Mouse (Mus musculus): Measurements from ENCODE around the gene Acp5. TPM values are rescaled to one million over a fixed set of nuclear protein-coding genes. Genes with fewer than 3 reads are reported as not detected.
A peak's percentile ranks its signal among the peaks of the same experiment; 100 is the strongest.

The Acp5 gene
- total and polyA plus RNA-seq, 2 experiments from 2014 or later: 0.63 to 1.8 TPM

DNA sequence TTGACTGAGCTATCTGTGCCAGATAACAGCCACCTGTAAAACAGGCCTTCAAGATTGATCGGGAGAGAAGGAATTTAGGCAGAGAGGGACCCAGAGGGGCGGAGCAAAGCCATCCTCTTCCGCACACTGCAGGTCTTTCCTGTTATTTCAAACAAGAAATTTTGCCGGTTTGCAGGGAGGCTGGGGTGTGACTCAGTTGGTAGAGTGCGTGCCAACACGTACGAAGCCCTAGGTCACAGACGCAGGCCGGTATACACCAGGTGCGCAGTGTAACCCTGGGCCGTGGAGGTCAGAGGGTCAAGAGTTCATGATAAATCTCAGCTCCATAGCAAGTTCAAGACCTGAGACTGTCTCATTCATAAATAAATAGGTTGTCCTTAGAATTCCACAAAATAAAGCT, 3.3 kb downstream of the Acp5 start:
- Histone ChIP-seq H3K9me3 (ENCODE audit: low read length) (no peaks in the 10 kb centered on the region), H3K27me3 (ENCODE audit: insufficient read depth, low read length) (peaks cover 14% of the 10 kb centered on the region), H3K36me3 (ENCODE audit: insufficient read depth, low read length) (no peaks in the 10 kb centered on the region), H3K4me2 (ENCODE audit: low read depth, low read length) (no peak overlapping the region), H3K9ac (replicated peaks; ENCODE audit: low read length) (no peak overlapping the region), H3K27ac (no peak overlapping the region), H3K4me3 (ENCODE audit: low read length) (no peak overlapping the region), H3K4me1 (ENCODE audit: insufficient read depth, low read length) (peaks cover 7% of the 10 kb centered on the region; the same call in 1 of the 2 replicates)
- TF ChIP-seq CTCF (IDR thresholded peaks at IDR 0.05; ENCODE audit: low read depth): no peak
- no peak for DNase-seq (ENCODE audit: low spot score)
- no peak for ATAC-seq
- WGBS: 51% methylated on average over 11 of the region's 11 CpGs

GRCm38 (mm10) chr9:22131226-22131981, 4.1 kb downstream of the Acp5 start:
- Histone ChIP-seq H3K27me3 (ENCODE audit: insufficient read depth, low read length) (peaks cover 14% of the 10 kb centered on the region), H3K9ac (replicated peaks; ENCODE audit: low read length) (no peak overlapping the region), H3K36me3 (ENCODE audit: insufficient read depth, low read length) (no peaks in the 10 kb centered on the region), H3K4me3 (ENCODE audit: low read length) (peak overlapping the region; percentile 7; the same call in 1 of the 2 replicates), H3K4me2 (ENCODE audit: low read depth, low read length) (peak overlapping the region; percentile 36), H3K27ac (no peak overlapping the region), H3K4me1 (ENCODE audit: insufficient read depth, low read length) (peaks cover 7% of the 10 kb centered on the region; the same call in 1 of the 2 replicates), H3K9me3 (ENCODE audit: low read length) (no peaks in the 10 kb centered on the region)
- no peak for TF ChIP-seq CTCF (IDR thresholded peaks at IDR 0.05; ENCODE audit: low read depth)
- ATAC-seq: peak; percentile 27; the same call in 1 of the 2 replicates
- no peak for DNase-seq (ENCODE audit: low spot score)
- 4% methylated on average over 35 of the region's 35 CpGs for WGBS

- Histone ChIP-seq H3K9me3 (ENCODE audit: low read length) (no peaks in the 10 kb centered on the region), H3K27me3 (ENCODE audit: insufficient read depth, low read length) (no peaks in the 10 kb centered on the region)
- TF ChIP-seq CTCF (IDR thresholded peaks at IDR 0.05; ENCODE audit: low read depth): no peak
Measured at GRCm38 (mm10) chr9:22125246-22126027, 10.1 kb downstream of the Acp5 start.

GRCm38 (mm10) chr9:22124169-22124568, 11.3 kb downstream of the Acp5 start:
- H3K9ac ChIP-seq (replicated peaks; ENCODE audit: low read length): no peak overlapping the region
- 87% methylated on average over 3 of the region's 3 CpGs for WGBS
- no peak for TF ChIP-seq CTCF (IDR thresholded peaks at IDR 0.05; ENCODE audit: low read depth)
- no peak overlapping the region for H3K27ac ChIP-seq
- H3K4me2 ChIP-seq (ENCODE audit: low read depth, low read length): no peak overlapping the region
- no peaks in the 10 kb centered on the region for H3K36me3 ChIP-seq (ENCODE audit: insufficient read depth, low read length)
- DNase-seq (ENCODE audit: low spot score): no peak
- no peak for ATAC-seq
- H3K4me3 ChIP-seq (ENCODE audit: low read length): no peak overlapping the region
- H3K27me3 ChIP-seq (ENCODE audit: insufficient read depth, low read length): no peaks in the 10 kb centered on the region
- H3K4me1 ChIP-seq (ENCODE audit: insufficient read depth, low read length): no peaks in the 10 kb centered on the region
- H3K9me3 ChIP-seq (ENCODE audit: low read length): no peaks in the 10 kb centered on the region

More at GRCm38 (mm10) chr9:22125246-22126027, 10.1 kb downstream of the Acp5 start:
- no peak overlapping the region for H3K9ac ChIP-seq (replicated peaks; ENCODE audit: low read length)
- DNase-seq (ENCODE audit: low spot score) (no peak), ATAC-seq (no peak)
- H3K27ac ChIP-seq: no peak overlapping the region
- H3K4me3 ChIP-seq (ENCODE audit: low read length): no peak overlapping the region
- no peak overlapping the region for H3K4me2 ChIP-seq (ENCODE audit: low read depth, low read length)
- 90% methylated on average over 15 of the region's 15 CpGs for WGBS
- H3K4me1 ChIP-seq (ENCODE audit: insufficient read depth, low read length): no peaks in the 10 kb centered on the region
- H3K36me3 ChIP-seq (ENCODE audit: insufficient read depth, low read length): no peaks in the 10 kb centered on the region

- TF ChIP-seq CTCF (IDR thresholded peaks at IDR 0.05; ENCODE audit: low read depth): no peak
- Histone ChIP-seq H3K4me1 (ENCODE audit: insufficient read depth, low read length) (no peaks in the 10 kb centered on the region), H3K27me3 (ENCODE audit: insufficient read depth, low read length) (no peaks in the 10 kb centered on the region), H3K9ac (replicated peaks; ENCODE audit: low read length) (no peak overlapping the region), H3K36me3 (ENCODE audit: insufficient read depth, low read length) (no peaks in the 10 kb centered on the region), H3K9me3 (ENCODE audit: low read length) (no peaks in the 10 kb centered on the region), H3K27ac (no peak overlapping the region), H3K4me2 (ENCODE audit: low read depth, low read length) (no peak overlapping the region), H3K4me3 (ENCODE audit: low read length) (no peak overlapping the region)
- ATAC-seq: no peak
- 86% methylated on average over 7 of the region's 7 CpGs for WGBS
- DNase-seq (ENCODE audit: low spot score): no peak
Measured at GRCm38 (mm10) chr9:22123069-22123609, 12.4 kb downstream of the Acp5 start.

DNA sequence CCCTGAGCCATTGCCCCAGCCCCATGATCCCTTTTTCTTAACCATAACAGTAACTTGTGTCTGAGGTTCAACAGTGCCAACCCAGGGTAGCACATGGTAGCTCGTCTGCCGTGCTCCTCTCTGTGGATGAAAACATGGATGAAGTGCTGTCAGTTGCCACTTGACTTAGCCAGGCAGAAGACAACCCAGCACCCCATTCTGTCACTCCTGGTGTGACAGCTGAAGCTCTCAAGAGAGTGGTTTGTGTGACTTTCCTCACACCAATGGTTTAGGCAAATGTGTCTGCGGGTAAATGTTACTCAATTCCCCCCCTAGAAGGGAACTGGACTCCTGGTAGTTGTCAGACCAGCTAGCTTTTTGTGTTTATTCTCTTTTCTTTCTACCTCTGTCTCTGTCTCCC, 13.5 kb downstream of the Acp5 start:
- no peak overlapping the region for H3K9ac ChIP-seq (replicated peaks; ENCODE audit: low read length)
- no peak overlapping the region for H3K4me3 ChIP-seq (ENCODE audit: low read length)
- H3K36me3 ChIP-seq (ENCODE audit: insufficient read depth, low read length): no peaks in the 10 kb centered on the region
- no peaks in the 10 kb centered on the region for H3K9me3 ChIP-seq (ENCODE audit: low read length)
- peaks cover 5% of the 10 kb centered on the region for H3K4me1 ChIP-seq (ENCODE audit: insufficient read depth, low read length)
- no peaks in the 10 kb centered on the region for H3K27me3 ChIP-seq (ENCODE audit: insufficient read depth, low read length)
- H3K27ac ChIP-seq: no peak overlapping the region
- ATAC-seq: no peak
- whole genome bisulfite sequencing: 79% methylated on average over 3 of the region's 3 CpGs
- H3K4me2 ChIP-seq (ENCODE audit: low read depth, low read length): no peak overlapping the region
- no peak for DNase-seq (ENCODE audit: low spot score)
- TF ChIP-seq CTCF (IDR thresholded peaks at IDR 0.05; ENCODE audit: low read depth): no peak
